Mouse (Mus musculus): ENCODE data around the gene Trpv5.

Trpv5 gene

GRCm38 (mm10) chr6:41640449-41640848, 40.1 kb downstream of the Trpv5 start:
- no peak for DNase-seq (ENCODE audit: low spot score)

GRCm38 (mm10) chr6:41637927-41638506, 42.6 kb downstream of the Trpv5 start:
- no peak for DNase-seq (ENCODE audit: low spot score)

- no peak for DNase-seq (ENCODE audit: low spot score)
These were observed 43.2 kb downstream of the Trpv5 start for GRCm38 (mm10) chr6:41637393-41637792.

- DNase-seq (ENCODE audit: low spot score): no peak
These were observed 44.4 kb downstream of the Trpv5 start, which contains the start of gene Trpv6 for GRCm38 (mm10) chr6:41636178-41636577. TSS of gene Trpv6 (minus strand) at chr6:41636405.

GRCm38 (mm10) chr6:41635211-41635610, 45.4 kb downstream of the Trpv5 start:
- no peak for DNase-seq (ENCODE audit: low spot score)

GRCm38 (mm10) chr6:41631549-41631948, 49.0 kb downstream of the Trpv5 start:
- DNase-seq (ENCODE audit: low spot score): no peak

GRCm38 (mm10) chr6:41630791-41631190, 49.8 kb downstream of the Trpv5 start:
- no peak for DNase-seq (ENCODE audit: low spot score)

GRCm38 (mm10) chr6:41628180-41628579, 52.4 kb downstream of the Trpv5 start:
- DNase-seq (ENCODE audit: low spot score): no peak

GRCm38 (mm10) chr6:41622661-41623060, 57.9 kb downstream of the Trpv5 start:
- DNase-seq (ENCODE audit: low spot score): peak; percentile 37

GRCm38 (mm10) chr6:41621241-41621990, 59.2 kb downstream of the Trpv5 start:
- DNase-seq (ENCODE audit: low spot score): no peak

- DNase-seq (ENCODE audit: low spot score): no peak
These were observed 60.3 kb downstream of the Trpv5 start for GRCm38 (mm10) chr6:41620173-41620798.

- DNase-seq (ENCODE audit: low spot score): no peak
These were observed 72.9 kb downstream of the Trpv5 start for GRCm38 (mm10) chr6:41607637-41608036.

- no peak for DNase-seq (ENCODE audit: low spot score)
These were observed 74.4 kb downstream of the Trpv5 start for GRCm38 (mm10) chr6:41606214-41606613.

GRCm38 (mm10) chr6:41605794-41606104, 74.8 kb downstream of the Trpv5 start:
- no peak for DNase-seq (ENCODE audit: low spot score)

GRCm38 (mm10) chr6:41605061-41605793, 75.3 kb downstream of the Trpv5 start, which contains the start of gene Ephb6:
TSS of gene Ephb6 (plus strand) at chr6:41605482.
- peak; percentile 31 for DNase-seq (ENCODE audit: low spot score)

GRCm38 (mm10) chr6:41604401-41605050, 76.0 kb downstream of the Trpv5 start:
- peak; percentile 19 for DNase-seq (ENCODE audit: low spot score)
